Mouse (Mus musculus) kidney, embryonic 16.5 days (tissue): ENCODE data around the gene Rnf166. TPM values are rescaled to one million over a fixed set of nuclear protein-coding genes. Genes with fewer than 3 reads are reported as not detected.

Source experiments
- ATAC-seq: fragments of 200-750 bp; cut with Nextera tagmentation; 2 replicates; pipeline ENCODE4 v1.8.0; 2017; ENCODE audit warnings: moderate TSS enrichment; ENCODE audit not compliant: low FRiP score, low TSS enrichment
- H3K27ac ChIP-seq: fragments of 300-500 bp; sonication (generic); 2 replicates; pipeline ENCODE4 v1.5.1; 2014; ENCODE audit warnings: low read length
- H3K27me3 ChIP-seq: fragments of 300-500 bp; sonication (generic); 2 replicates; pipeline ENCODE4 v1.6.1; 2014; ENCODE audit warnings: low read length, control low read depth, mixed read lengths; ENCODE audit not compliant: insufficient read depth
- H3K36me3 ChIP-seq: fragments of 300-500 bp; sonication (generic); 2 replicates; pipeline ENCODE4 v1.6.1; 2014; ENCODE audit warnings: low read length, control low read depth, mixed read lengths; ENCODE audit not compliant: insufficient read depth
- H3K4me1 ChIP-seq: fragments of 300-500 bp; sonication (generic); 2 replicates; pipeline ENCODE4 v1.6.1; 2014; ENCODE audit warnings: low read length, control low read depth, mixed read lengths; ENCODE audit not compliant: insufficient read depth
- H3K4me2 ChIP-seq: fragments of 300-500 bp; sonication (generic); replicated peaks from 2 replicates; pipeline ENCODE4 v1.6.1; 2014; ENCODE audit warnings: low read depth, low read length
- H3K4me3 ChIP-seq: fragments of 300-500 bp; sonication (generic); 2 replicates; pipeline ENCODE4 v1.5.1; 2014; ENCODE audit warnings: mild to moderate bottlenecking, low read length
- H3K9ac ChIP-seq: fragments of 300-500 bp; sonication (generic); replicated peaks from 2 replicates; pipeline ENCODE4 v1.6.1; 2014; ENCODE audit warnings: low read length
- H3K9me3 ChIP-seq: fragments of 300-500 bp; sonication (generic); 2 replicates; pipeline ENCODE4 v1.6.1; 2016; ENCODE audit warnings: low read length, control low read depth
- WGBS: fragments of 180-500 bp; shearing (Covaris S2); extraction: QIAGEN DNeasy Blood & Tissue Kit; methylation state at CpG from one replicate; pipeline ENCODE4 v1.1.7; 2014; 5-methylcytosine and 5-hydroxymethylcytosine counted together
- polyA plus RNA-seq: library from polyadenylated mRNA; unstranded; fragments of >200 nt; fragmentation: Nextera tagmentation; extraction: Ambion mirVana; gene quantifications from 2 replicates; pipeline ENCODE4 v1.2.1, GENCODE M21; 2015

Rnf166 gene
- 39.3 and 46.0 TPM in 2 replicates for polyA plus RNA-seq

GRCm38 (mm10) chr8:122475580-122476320 is at the start of gene Rnf166, which contains the start of gene Ctu2:
TSS of gene Rnf166 (minus strand) at chr8:122476064.
TSS of gene Ctu2 (plus strand) at chr8:122476143.
- WGBS, result under 1% methylated on average over 74 of the region's 103 CpGs
- peak within 1 kb of the TSS; percentile 99 for H3K4me3 ChIP-seq
- peak; percentile 92 for ATAC-seq
- peak within 1 kb of the TSS; percentile 94 for H3K9ac ChIP-seq
- H3K27ac ChIP-seq, result peak within 1 kb of the TSS; percentile 53; the same call in 1 of the 2 replicates
- H3K27me3 ChIP-seq, result no peaks in the 10 kb centered on the region
- H3K36me3 ChIP-seq, result peaks cover 20% of the 10 kb centered on the region
- peaks cover 20% of the 10 kb centered on the region for H3K4me1 ChIP-seq
- peak within 1 kb of the TSS; percentile 92 for H3K4me2 ChIP-seq
- H3K9me3 ChIP-seq, result no peaks in the 10 kb centered on the region

GRCm38 (mm10) chr8:122525004-122525403 is 49.1 kb upstream of the Rnf166 start:
- Histone ChIP-seq H3K9ac (no peak overlapping the region), H3K4me3 (no peak overlapping the region), H3K4me2 (no peak overlapping the region), H3K36me3 (no peaks in the 10 kb centered on the region), H3K27me3 (no peaks in the 10 kb centered on the region), H3K27ac (peak overlapping the region; percentile 87; the same call in 1 of the 2 replicates), H3K4me1 (peaks cover 61% of the 10 kb centered on the region), H3K9me3 (no peaks in the 10 kb centered on the region)
- 75% methylated on average over 6 of the region's 6 CpGs for WGBS
- ATAC-seq, result no peak

GRCm38 (mm10) chr8:122524506-122524905 is 48.6 kb upstream of the Rnf166 start:
- no peaks in the 10 kb centered on the region for H3K36me3 ChIP-seq
- peak overlapping the region; percentile 31; the same call in 1 of the 2 replicates for H3K4me2 ChIP-seq
- no peak for ATAC-seq
- no peak overlapping the region for H3K4me3 ChIP-seq
- peak overlapping the region; percentile 87 for H3K27ac ChIP-seq
- H3K9ac ChIP-seq, result no peak overlapping the region; the same call in 1 of the 2 replicates
- H3K4me1 ChIP-seq, result peaks cover 61% of the 10 kb centered on the region
- H3K27me3 ChIP-seq, result no peaks in the 10 kb centered on the region
- H3K9me3 ChIP-seq, result no peaks in the 10 kb centered on the region
- 48% methylated on average over 6 of the region's 6 CpGs for WGBS

- WGBS, result 7% methylated on average over 23 of the region's 23 CpGs
- Histone ChIP-seq H3K4me2 (peak overlapping the region; percentile 31), H3K9ac (peak overlapping the region; percentile 32), H3K4me1 (peaks cover 63% of the 10 kb centered on the region), H3K4me3 (no peak overlapping the region), H3K27ac (peak overlapping the region; percentile 87), H3K9me3 (no peaks in the 10 kb centered on the region), H3K27me3 (no peaks in the 10 kb centered on the region), H3K36me3 (no peaks in the 10 kb centered on the region)
- peak; percentile 20; the same call in 1 of the 2 replicates for ATAC-seq
Observed at GRCm38 (mm10) chr8:122523652-122524360, 47.9 kb upstream of the Rnf166 start.

GRCm38 (mm10) chr8:122522796-122523651 is 47.2 kb upstream of the Rnf166 start:
- Histone ChIP-seq H3K36me3 (no peaks in the 10 kb centered on the region), H3K9ac (peak overlapping the region; percentile 37), H3K4me2 (peak overlapping the region; percentile 31), H3K27ac (peak overlapping the region; percentile 87), H3K4me1 (peaks cover 70% of the 10 kb centered on the region), H3K27me3 (no peaks in the 10 kb centered on the region), H3K9me3 (no peaks in the 10 kb centered on the region), H3K4me3 (no peak overlapping the region)
- 41% methylated on average over 14 of the region's 14 CpGs for WGBS
- peak; percentile 37; the same call in 1 of the 2 replicates for ATAC-seq

- Histone ChIP-seq H3K27ac (peak overlapping the region; percentile 67), H3K9ac (0 out of 2 replicates have a peak overlapping the region, but pooled peaks have one; percentile 3), H3K4me2 (no peak overlapping the region), H3K4me3 (no peak overlapping the region), H3K9me3 (no peaks in the 10 kb centered on the region), H3K27me3 (no peaks in the 10 kb centered on the region), H3K36me3 (no peaks in the 10 kb centered on the region), H3K4me1 (peaks cover 62% of the 10 kb centered on the region)
- no peak for ATAC-seq
- WGBS, result 83% methylated on average over 11 of the region's 11 CpGs
Observed at GRCm38 (mm10) chr8:122520611-122521010, 44.7 kb upstream of the Rnf166 start.

GRCm38 (mm10) chr8:122517541-122518190 is 41.8 kb upstream of the Rnf166 start:
- peak; percentile 64 for ATAC-seq
- H3K9ac ChIP-seq, result peak overlapping the region; percentile 58; the same call in 1 of the 2 replicates
- peak overlapping the region; percentile 88 for H3K27ac ChIP-seq
- no peaks in the 10 kb centered on the region for H3K27me3 ChIP-seq
- no peaks in the 10 kb centered on the region for H3K36me3 ChIP-seq
- H3K4me3 ChIP-seq, result no peak overlapping the region
- H3K9me3 ChIP-seq, result no peaks in the 10 kb centered on the region
- 16% methylated on average over 6 of the region's 6 CpGs for WGBS
- H3K4me2 ChIP-seq, result 0 out of 2 replicates have a peak overlapping the region, but pooled peaks have one; percentile 11
- peaks cover 39% of the 10 kb centered on the region for H3K4me1 ChIP-seq

GRCm38 (mm10) chr8:122515699-122516098 is 39.8 kb upstream of the Rnf166 start:
- ATAC-seq, result no peak
- H3K36me3 ChIP-seq, result no peaks in the 10 kb centered on the region
- no peaks in the 10 kb centered on the region for H3K9me3 ChIP-seq
- WGBS, result 89% methylated on average over 14 of the region's 14 CpGs
- no peak overlapping the region for H3K9ac ChIP-seq
- H3K4me3 ChIP-seq, result no peak overlapping the region
- no peak overlapping the region for H3K4me2 ChIP-seq
- H3K27me3 ChIP-seq, result no peaks in the 10 kb centered on the region
- peaks cover 51% of the 10 kb centered on the region for H3K4me1 ChIP-seq
- no peak overlapping the region for H3K27ac ChIP-seq

- WGBS, result 49% methylated on average over 7 of the region's 7 CpGs
- H3K27me3 ChIP-seq, result no peaks in the 10 kb centered on the region
- peak overlapping the region; percentile 19; the same call in 1 of the 2 replicates for H3K9ac ChIP-seq
- H3K4me1 ChIP-seq, result peaks cover 33% of the 10 kb centered on the region
- no peaks in the 10 kb centered on the region for H3K9me3 ChIP-seq
- ATAC-seq, result no peak
- H3K27ac ChIP-seq, result peak overlapping the region; percentile 63
- no peak overlapping the region for H3K4me2 ChIP-seq
- H3K36me3 ChIP-seq, result no peaks in the 10 kb centered on the region
- no peak overlapping the region for H3K4me3 ChIP-seq
Observed at GRCm38 (mm10) chr8:122512392-122512791, 36.5 kb upstream of the Rnf166 start.
